Mouse (Mus musculus): Measurements from ENCODE around the gene Slc5a5.

DNA sequence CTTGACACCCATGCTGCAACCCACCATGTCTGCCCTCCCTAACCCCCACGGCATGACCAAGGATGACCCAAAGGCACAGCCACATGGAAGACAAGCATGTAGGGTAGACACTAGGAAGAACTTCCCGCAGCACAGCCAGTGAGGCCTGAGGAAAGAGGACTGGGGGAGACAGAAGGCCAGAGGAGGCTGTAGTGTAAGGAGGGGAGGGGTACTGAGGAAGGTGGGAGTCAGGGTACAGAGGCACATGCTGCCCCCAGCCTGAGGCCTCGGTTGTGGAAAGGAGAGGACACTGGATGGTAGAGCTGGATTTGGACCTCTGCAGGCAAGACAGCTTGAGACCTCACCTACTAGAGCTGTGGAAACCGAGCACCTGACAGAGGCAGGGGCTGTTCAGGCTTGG, 41.6 kb downstream of the Slc5a5 start:
- TF ChIP-seq CTCF (IDR thresholded peaks at IDR 0.05; ENCODE audit: control insufficient read depth, insufficient read depth, insufficient replicate concordance, low read depth, low read length) (no peak), POLR2A (IDR thresholded peaks at IDR 0.05; ENCODE audit: control insufficient read depth, low read depth, low read length) (no peak)
